Mouse (Mus musculus): Measurements from ENCODE around the gene Alyref2.
A peak's percentile ranks its signal among the peaks of the same experiment; 100 is the strongest.

Gene Alyref2

GRCm38 (mm10) chr1:171501016-171501610 lies 2.2 kb upstream of the Alyref2 start:
- DNase-seq (ENCODE audit: low read depth, low spot score) = no peak

GRCm38 (mm10) chr1:171501636-171502080 lies 1.6 kb upstream of the Alyref2 start:
- peak; percentile 57 for DNase-seq (ENCODE audit: low read depth, low spot score)

DNA sequence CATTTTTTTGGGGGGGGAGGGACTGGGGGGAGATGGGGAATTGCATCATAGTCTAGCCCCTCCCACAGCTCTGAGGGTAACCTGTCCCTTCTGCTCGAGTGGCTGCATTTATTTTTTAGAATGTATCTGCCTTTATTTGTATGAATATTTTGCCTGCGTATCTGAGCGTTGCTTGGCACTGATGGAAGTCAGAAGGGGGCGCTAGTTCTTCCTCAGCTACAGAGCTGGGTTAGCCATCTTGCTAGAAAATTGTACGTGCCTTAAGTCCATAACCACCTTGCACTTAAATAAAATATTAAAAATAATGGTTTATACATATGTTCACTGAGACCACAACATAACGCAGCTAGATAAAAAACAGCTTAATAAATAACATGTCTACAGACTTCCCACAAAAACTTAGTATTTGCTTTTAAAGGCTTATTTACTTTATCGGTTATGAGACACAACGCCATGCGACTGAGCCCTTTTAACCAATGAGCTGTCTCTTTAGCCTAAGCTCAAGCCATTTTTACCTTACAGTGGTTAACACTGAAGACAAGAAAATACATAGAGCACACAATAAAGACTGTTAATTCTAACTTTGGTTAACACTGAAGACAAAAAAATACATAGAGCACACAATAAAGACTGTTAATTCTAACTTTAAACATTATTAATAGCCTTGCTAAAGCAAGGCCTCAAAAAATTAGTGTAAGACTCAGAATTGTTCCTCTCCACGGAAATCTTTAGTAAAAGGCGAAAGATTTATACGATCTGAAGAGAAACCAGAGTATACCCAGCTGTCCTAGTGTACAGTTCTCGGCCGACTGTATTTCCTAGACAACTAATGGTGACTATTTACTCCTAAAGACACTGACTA lies 659 bp upstream of the Alyref2 start:
- peak; percentile 74 for DNase-seq (ENCODE audit: low read depth, low spot score)

DNA sequence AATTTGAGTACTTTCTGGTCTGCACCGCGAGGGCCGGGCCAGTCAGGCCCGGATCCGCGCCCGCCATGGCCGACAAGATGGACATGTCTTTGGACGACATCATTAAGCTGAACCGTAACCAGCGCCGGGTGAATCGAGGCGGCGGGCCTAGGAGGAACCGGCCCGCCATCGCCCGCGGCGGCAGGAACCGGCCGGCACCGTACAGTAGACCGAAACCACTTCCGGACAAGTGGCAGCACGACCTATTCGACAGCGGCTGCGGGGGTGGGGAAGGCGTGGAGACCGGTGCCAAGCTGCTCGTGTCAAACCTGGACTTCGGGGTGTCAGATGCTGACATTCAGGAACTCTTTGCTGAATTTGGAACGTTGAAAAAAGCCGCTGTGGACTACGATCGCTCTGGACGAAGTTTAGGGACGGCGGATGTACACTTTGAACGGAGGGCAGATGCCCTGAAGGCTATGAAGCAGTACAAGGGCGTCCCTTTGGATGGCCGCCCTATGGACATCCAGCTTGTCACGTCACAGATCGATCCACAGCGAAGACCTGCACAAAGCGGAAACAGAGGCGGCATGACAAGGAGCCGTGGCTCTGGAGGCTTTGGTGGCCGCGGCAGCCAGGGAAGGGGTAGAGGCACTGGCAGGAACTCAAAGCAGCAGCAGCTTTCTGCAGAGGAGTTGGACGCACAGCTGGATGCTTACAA lies 464 bp downstream of the Alyref2 start:
- peak; percentile 67 for DNase-seq (ENCODE audit: low read depth, low spot score)

DNA sequence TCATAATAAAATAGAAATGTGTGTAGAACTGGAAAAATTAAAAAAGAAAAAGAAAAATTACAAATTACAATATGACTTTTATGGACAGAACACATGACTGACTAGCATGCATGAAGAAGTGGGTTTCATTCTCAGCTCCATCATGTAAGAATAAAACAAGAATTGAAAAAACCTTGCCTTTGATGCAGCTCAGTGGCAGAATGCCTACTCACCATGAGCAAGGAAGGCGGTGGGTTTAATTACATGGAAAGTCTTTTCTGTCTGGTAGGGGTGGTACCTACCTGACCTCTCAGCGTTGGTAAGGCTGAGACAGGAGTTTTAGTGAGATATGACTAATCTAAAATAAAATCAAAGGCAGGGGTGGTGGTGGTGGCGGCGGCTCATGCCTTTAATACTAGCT lies 1.3 kb downstream of the Alyref2 start:
- no peak for DNase-seq (ENCODE audit: low read depth, low spot score)

DNA sequence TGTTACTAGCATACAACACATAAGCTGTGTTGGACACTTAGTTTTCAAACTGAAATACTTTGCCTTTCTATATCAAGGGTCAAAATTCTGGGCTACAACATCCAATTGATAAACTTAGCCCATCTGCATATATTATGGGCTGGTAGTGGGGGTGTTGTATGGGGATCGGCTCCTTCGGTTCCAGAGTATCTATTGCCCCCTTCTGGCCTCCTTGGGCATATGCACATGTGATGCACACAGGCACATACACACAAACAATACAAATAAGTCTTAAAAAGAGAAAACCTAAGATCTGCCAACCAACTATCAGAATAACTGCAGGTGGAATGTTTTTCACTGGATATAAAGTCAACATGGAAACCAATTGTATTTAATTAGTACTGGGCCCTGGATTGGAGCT lies 10.0 kb downstream of the Alyref2 start:
- no peak for DNase-seq (ENCODE audit: low read depth, low spot score)

GRCm38 (mm10) chr1:171513760-171514159 lies 10.5 kb downstream of the Alyref2 start:
- no peak for DNase-seq (ENCODE audit: low read depth, low spot score)

GRCm38 (mm10) chr1:171515039-171515438 lies 11.8 kb downstream of the Alyref2 start:
- DNase-seq (ENCODE audit: low read depth, low spot score) = no peak

DNA sequence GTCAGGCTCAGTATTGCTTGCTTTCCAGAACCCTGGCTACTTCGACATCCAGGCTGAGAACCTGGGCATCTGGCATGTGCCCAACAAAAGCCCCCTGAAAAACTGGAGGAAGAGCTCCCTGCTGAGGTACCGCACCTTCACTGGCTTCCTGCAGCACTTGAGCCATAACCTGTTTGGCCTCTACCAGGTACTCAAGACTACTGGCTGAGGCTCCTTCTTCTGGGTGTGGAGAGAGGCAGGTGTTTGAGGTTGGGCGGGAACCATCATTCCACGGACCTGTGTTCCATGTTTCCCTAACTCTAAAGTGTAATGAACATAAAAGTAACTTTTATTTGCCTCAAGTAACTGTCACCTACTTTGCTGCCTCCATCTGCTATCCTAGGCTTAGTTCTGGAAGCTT lies 12.3 kb downstream of the Alyref2 start:
- DNase-seq (ENCODE audit: low read depth, low spot score) = no peak

DNA sequence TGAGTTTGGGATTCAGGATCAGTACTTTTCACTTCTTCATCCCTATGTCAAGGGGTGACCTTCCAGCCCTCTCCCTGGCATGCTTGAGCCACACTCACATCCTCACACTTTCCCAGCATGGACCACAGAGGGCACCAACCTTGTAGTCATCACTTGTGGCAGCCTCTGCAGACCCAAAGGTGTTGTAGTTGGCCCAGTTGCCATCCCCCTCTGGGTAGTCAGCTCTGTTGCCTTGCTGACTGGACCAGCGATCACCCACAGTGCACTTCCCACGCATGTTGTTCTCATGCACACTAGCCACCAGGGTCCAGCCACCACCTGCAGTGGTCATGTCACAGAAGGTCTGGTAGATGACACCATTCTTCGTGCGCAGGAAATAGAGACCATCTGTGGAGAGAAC lies 28.1 kb downstream of the Alyref2 start:
- no peak for DNase-seq (ENCODE audit: low read depth, low spot score)

GRCm38 (mm10) chr1:171532830-171533229 lies 29.6 kb downstream of the Alyref2 start:
- no peak for DNase-seq (ENCODE audit: low read depth, low spot score)

GRCm38 (mm10) chr1:171534557-171534956 lies 31.3 kb downstream of the Alyref2 start:
- DNase-seq (ENCODE audit: low read depth, low spot score) = no peak

DNA sequence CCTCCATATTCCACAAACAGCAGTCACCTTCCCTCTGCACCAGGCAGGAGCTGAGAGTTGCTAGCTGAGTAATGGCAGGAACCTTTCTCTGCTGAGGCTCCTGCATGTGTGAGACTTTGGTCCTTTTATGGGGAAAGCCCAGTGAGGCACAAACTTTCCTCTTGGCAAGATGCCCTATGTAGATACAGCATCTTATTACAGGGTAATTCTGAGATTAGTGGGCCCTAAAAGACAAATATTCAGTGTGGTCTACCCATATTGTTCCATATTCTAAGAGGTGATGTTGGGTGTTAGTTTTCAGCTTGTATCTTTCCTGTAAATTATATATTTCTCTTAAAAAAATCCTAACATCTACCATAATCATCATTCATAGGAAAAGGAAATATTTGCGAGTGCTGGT lies 31.9 kb downstream of the Alyref2 start, which contains the start of gene Itln1:
Itln1 (minus strand) TSS at position 101 of the 400 bp plus-strand sequence.
- DNase-seq (ENCODE audit: low read depth, low spot score) = no peak

GRCm38 (mm10) chr1:171540694-171541093 lies 37.4 kb downstream of the Alyref2 start:
- DNase-seq (ENCODE audit: low read depth, low spot score) = no peak

DNA sequence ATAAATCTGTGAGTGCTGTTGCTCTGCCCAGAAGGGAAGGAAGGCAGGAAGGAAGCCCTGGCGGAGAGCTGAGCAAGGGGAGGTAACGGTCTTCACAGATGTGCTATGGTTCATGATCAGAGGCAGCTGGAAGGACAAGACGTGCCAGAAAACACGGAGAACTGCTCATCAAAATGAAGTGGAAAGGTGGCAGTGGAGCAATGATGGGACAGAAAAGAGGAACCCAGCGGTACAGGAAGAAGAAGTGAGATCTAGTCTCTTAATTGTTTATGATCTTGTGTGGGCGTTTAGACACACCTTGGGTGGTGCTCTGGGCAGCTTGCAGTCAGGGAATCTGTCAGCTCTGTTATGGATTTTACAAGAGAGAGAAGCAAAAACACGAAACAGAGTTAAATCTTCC lies 48.0 kb downstream of the Alyref2 start:
- no peak for DNase-seq (ENCODE audit: low read depth, low spot score)

DNA sequence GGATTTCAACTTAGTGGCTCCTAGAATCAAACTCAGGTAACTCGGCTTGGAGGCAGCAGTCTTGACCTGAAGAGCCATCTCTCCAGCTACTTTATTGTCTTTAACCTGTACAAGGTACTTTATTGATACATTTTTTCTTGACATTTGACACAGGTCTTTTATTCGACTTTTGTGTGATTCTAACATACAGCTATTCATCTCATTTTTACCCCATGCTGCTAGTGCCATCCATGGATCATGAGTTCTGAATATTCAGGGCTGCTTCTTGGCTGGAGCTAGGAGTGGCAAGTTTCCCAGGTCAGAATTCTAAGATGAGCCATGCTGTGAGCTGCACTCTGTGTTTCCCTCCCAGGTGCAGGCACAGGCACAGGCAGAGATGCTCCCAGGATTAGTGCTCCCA lies 49.0 kb downstream of the Alyref2 start:
- no peak for DNase-seq (ENCODE audit: low read depth, low spot score)

DNA sequence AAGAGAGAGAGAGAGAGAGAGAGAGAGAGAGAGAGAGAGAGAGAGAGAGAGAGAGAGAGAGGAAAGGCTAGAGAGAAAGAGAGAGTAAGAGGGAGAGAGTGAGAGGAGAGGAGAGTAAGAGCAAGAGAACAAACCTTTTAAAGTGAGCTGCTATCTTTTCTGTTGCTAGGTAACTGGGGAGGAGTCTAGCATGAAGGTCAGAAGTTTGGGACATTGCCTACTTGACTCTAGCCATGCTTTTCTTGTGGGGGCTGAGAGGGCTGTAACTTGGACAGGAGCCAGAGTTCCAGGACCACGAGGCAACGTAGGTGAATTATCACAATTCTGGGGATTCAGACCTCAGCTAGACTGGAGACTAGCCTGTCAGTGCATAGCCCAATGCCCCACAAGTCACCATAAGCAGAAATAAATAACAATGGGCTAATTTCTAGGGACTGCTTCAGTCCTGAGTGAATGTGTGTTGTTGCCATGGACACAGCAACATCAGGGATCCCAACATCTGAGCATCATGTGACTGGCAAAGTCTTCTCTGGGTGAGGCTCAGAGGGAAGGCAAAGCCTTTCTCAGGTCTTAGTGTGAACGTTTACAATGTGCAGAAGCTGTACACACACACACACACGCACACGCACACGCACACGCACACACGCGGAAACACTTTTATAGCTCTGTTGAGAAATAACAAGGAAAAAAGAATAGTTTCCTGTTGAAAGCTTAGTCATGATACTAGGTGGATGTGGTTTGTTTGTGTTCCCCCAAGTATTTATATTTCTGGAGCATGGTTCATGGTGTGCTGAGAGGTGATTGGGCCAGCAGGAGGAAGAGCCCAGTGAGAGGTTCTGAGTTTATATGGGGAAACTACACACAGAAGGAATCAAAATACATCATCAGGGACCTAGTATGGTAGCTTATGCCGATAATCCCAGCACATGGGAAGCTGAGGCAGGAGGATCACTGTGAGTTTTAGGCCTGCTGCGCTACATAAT lies 50.4 kb downstream of the Alyref2 start:
- DNase-seq (ENCODE audit: low read depth, low spot score) = peak; percentile 10
